Mouse (Mus musculus) kidney, embryonic 15.5 days (tissue): ENCODE data around the gene Sox8. TPM values are rescaled to one million over a fixed set of nuclear protein-coding genes. Genes with fewer than 3 reads are reported as not detected.
A peak's percentile ranks its signal among the peaks of the same experiment; 100 is the strongest.

ENCODE experiments used
- ATAC-seq: fragments of 200-750 bp; cut with Nextera tagmentation; replicated peaks from 2 replicates; pipeline ENCODE4 v1.8.0; 2017; ENCODE audit warnings: moderate TSS enrichment; ENCODE audit not compliant: low FRiP score
- H3K27ac ChIP-seq: fragments of 300-500 bp; sonication (generic); 2 replicates; pipeline ENCODE4 v1.5.1; 2015; ENCODE audit warnings: mild to moderate bottlenecking, inconsistent platforms
- H3K27me3 ChIP-seq: fragments of 300-500 bp; sonication (generic); 2 replicates; pipeline ENCODE4 v1.6.1; 2015; ENCODE audit warnings: inconsistent platforms
- H3K36me3 ChIP-seq: fragments of 300-500 bp; sonication (generic); 2 replicates; pipeline ENCODE4 v1.6.1; 2015; ENCODE audit warnings: inconsistent platforms
- H3K4me1 ChIP-seq: fragments of 300-500 bp; sonication (generic); 2 replicates; pipeline ENCODE4 v1.6.1; 2015; ENCODE audit warnings: inconsistent platforms
- H3K4me2 ChIP-seq: fragments of 300-500 bp; sonication (generic); 2 replicates; pipeline ENCODE4 v1.6.1; 2015; ENCODE audit warnings: moderate library complexity, mild to moderate bottlenecking, inconsistent platforms
- H3K4me3 ChIP-seq: fragments of 300-500 bp; sonication (generic); replicated peaks from 2 replicates; pipeline ENCODE4 v1.5.1; 2015; ENCODE audit warnings: mild to moderate bottlenecking, inconsistent platforms
- H3K9ac ChIP-seq: fragments of 300-500 bp; sonication (generic); 2 replicates; pipeline ENCODE4 v1.6.1; 2015; ENCODE audit warnings: mild to moderate bottlenecking, inconsistent platforms
- H3K9me3 ChIP-seq: fragments of 300-500 bp; sonication (generic); replicated peaks from 2 replicates; pipeline ENCODE4 v1.6.1; 2016; ENCODE audit warnings: inconsistent platforms
- WGBS: fragments of 180-500 bp; shearing (Covaris S2); methylation state at CpG from one replicate; pipeline ENCODE4 v1.1.7; 2015; ENCODE audit warnings: mixed read lengths; 5-methylcytosine and 5-hydroxymethylcytosine counted together
- polyA plus RNA-seq: library from polyadenylated mRNA; unstranded; fragments of >200 nt; fragmentation: Nextera tagmentation; extraction: Ambion mirVana; gene quantifications from 2 replicates; pipeline ENCODE4 v1.2.1, GENCODE M21; 2015

The Sox8 gene
- 5.1 and 5.9 TPM in 2 replicates for polyA plus RNA-seq

GRCm38 (mm10) chr17:25570648-25571452 lies at the start of gene Sox8:
Sox8 (minus strand) TSS chr17:25570686.
- under 1% methylated on average over 61 of the region's 61 CpGs for WGBS

GRCm38 (mm10) chr17:25618508-25619056 lies 48.1 kb upstream of the Sox8 start:
- Histone ChIP-seq H3K4me2 (no peak overlapping the region), H3K4me1 (peaks cover 5% of the 10 kb centered on the region), H3K36me3 (peaks cover 26% of the 10 kb centered on the region), H3K27me3 (no peaks in the 10 kb centered on the region), H3K9ac (no peak overlapping the region), H3K4me3 (no peak overlapping the region), H3K27ac (no peak overlapping the region), H3K9me3 (no peaks in the 10 kb centered on the region)
- no peak for ATAC-seq
- WGBS: 57% methylated on average over 16 of the region's 16 CpGs

More at GRCm38 (mm10) chr17:25570648-25571452, at the start of gene Sox8:
- Histone ChIP-seq H3K9me3 (no peaks in the 10 kb centered on the region), H3K4me2 (peak within 1 kb of the TSS; percentile 96), H3K4me1 (peaks cover 38% of the 10 kb centered on the region), H3K27me3 (peaks cover 65% of the 10 kb centered on the region), H3K9ac (peak within 1 kb of the TSS; percentile 56), H3K36me3 (no peaks in the 10 kb centered on the region), H3K4me3 (peak within 1 kb of the TSS; percentile 53), H3K27ac (peak within 1 kb of the TSS; percentile 54)
- ATAC-seq: peak; percentile 87

GRCm38 (mm10) chr17:25614723-25615510 lies 44.4 kb upstream of the Sox8 start:
- H3K4me2 ChIP-seq: no peak overlapping the region
- H3K36me3 ChIP-seq: peaks cover 32% of the 10 kb centered on the region
- 90% methylated on average over 10 of the region's 10 CpGs for WGBS
- H3K9me3 ChIP-seq: no peaks in the 10 kb centered on the region
- no peak for ATAC-seq
- no peak overlapping the region for H3K4me3 ChIP-seq
- H3K4me1 ChIP-seq: peaks cover 24% of the 10 kb centered on the region
- no peaks in the 10 kb centered on the region for H3K27me3 ChIP-seq
- no peak overlapping the region for H3K27ac ChIP-seq
- H3K9ac ChIP-seq: no peak overlapping the region

GRCm38 (mm10) chr17:25613323-25613722 lies 42.8 kb upstream of the Sox8 start:
- Histone ChIP-seq H3K4me3 (no peak overlapping the region), H3K27ac (no peak overlapping the region), H3K4me2 (no peak overlapping the region), H3K36me3 (peaks cover 32% of the 10 kb centered on the region), H3K9ac (no peak overlapping the region), H3K9me3 (no peaks in the 10 kb centered on the region), H3K4me1 (peaks cover 35% of the 10 kb centered on the region), H3K27me3 (no peaks in the 10 kb centered on the region)
- ATAC-seq: no peak
- WGBS: 92% methylated on average over 6 of the region's 6 CpGs

- no peak overlapping the region for H3K4me3 ChIP-seq
- peaks cover 32% of the 10 kb centered on the region for H3K36me3 ChIP-seq
- no peaks in the 10 kb centered on the region for H3K9me3 ChIP-seq
- no peak for ATAC-seq
- H3K4me1 ChIP-seq: peaks cover 36% of the 10 kb centered on the region
- H3K4me2 ChIP-seq: no peak overlapping the region
- no peaks in the 10 kb centered on the region for H3K27me3 ChIP-seq
- 77% methylated on average over 9 of the region's 9 CpGs for WGBS
- no peak overlapping the region for H3K27ac ChIP-seq
- H3K9ac ChIP-seq: no peak overlapping the region
These were observed 42.1 kb upstream of the Sox8 start for GRCm38 (mm10) chr17:25612537-25612936.

- 49% methylated on average over 9 of the region's 9 CpGs for WGBS
- Histone ChIP-seq H3K9me3 (no peaks in the 10 kb centered on the region), H3K4me1 (peaks cover 36% of the 10 kb centered on the region), H3K27me3 (no peaks in the 10 kb centered on the region), H3K4me2 (no peak overlapping the region), H3K36me3 (peaks cover 28% of the 10 kb centered on the region), H3K4me3 (no peak overlapping the region), H3K9ac (no peak overlapping the region), H3K27ac (no peak overlapping the region)
- 0 out of 2 replicates have a peak, but pooled peaks have one; percentile 23 for ATAC-seq
These were observed 39.7 kb upstream of the Sox8 start for GRCm38 (mm10) chr17:25610151-25610550.

- no peaks in the 10 kb centered on the region for H3K27me3 ChIP-seq
- peaks cover 21% of the 10 kb centered on the region for H3K36me3 ChIP-seq
- H3K4me3 ChIP-seq: no peak overlapping the region
- peaks cover 36% of the 10 kb centered on the region for H3K4me1 ChIP-seq
- H3K9ac ChIP-seq: no peak overlapping the region
- 63% methylated on average over 3 of the region's 3 CpGs for WGBS
- H3K27ac ChIP-seq: 0 out of 2 replicates have a peak overlapping the region, but pooled peaks have one; percentile 2
- no peak for ATAC-seq
- H3K9me3 ChIP-seq: no peaks in the 10 kb centered on the region
- no peak overlapping the region for H3K4me2 ChIP-seq
These were observed 39.0 kb upstream of the Sox8 start for GRCm38 (mm10) chr17:25609506-25609828.

- Histone ChIP-seq H3K36me3 (peaks cover 16% of the 10 kb centered on the region), H3K4me3 (no peak overlapping the region), H3K27me3 (no peaks in the 10 kb centered on the region), H3K4me1 (peaks cover 39% of the 10 kb centered on the region), H3K4me2 (no peak overlapping the region), H3K9me3 (no peaks in the 10 kb centered on the region), H3K9ac (no peak overlapping the region), H3K27ac (no peak overlapping the region)
- ATAC-seq: 0 out of 2 replicates have a peak, but pooled peaks have one; percentile 21
- 56% methylated on average over 10 of the region's 10 CpGs for WGBS
These were observed 38.5 kb upstream of the Sox8 start for GRCm38 (mm10) chr17:25608821-25609505.

- 82% methylated on average over 11 of the region's 11 CpGs for WGBS
- H3K4me2 ChIP-seq: no peak overlapping the region
- H3K27ac ChIP-seq: no peak overlapping the region
These were observed 37.8 kb upstream of the Sox8 start for GRCm38 (mm10) chr17:25608137-25608785.

GRCm38 (mm10) chr17:25604234-25604633 lies 33.7 kb upstream of the Sox8 start:
- no peaks in the 10 kb centered on the region for H3K27me3 ChIP-seq
- H3K9me3 ChIP-seq: no peaks in the 10 kb centered on the region
- ATAC-seq: no peak
- no peak overlapping the region for H3K9ac ChIP-seq
- H3K27ac ChIP-seq: no peak overlapping the region
- 28% methylated on average over 5 of the region's 5 CpGs for WGBS
- H3K4me3 ChIP-seq: no peak overlapping the region
- no peak overlapping the region for H3K4me2 ChIP-seq
- no peaks in the 10 kb centered on the region for H3K36me3 ChIP-seq
- peaks cover 20% of the 10 kb centered on the region for H3K4me1 ChIP-seq

More at GRCm38 (mm10) chr17:25608137-25608785, 37.8 kb upstream of the Sox8 start:
- H3K36me3 ChIP-seq: peaks cover 9% of the 10 kb centered on the region
- no peak overlapping the region for H3K4me3 ChIP-seq
- no peaks in the 10 kb centered on the region for H3K27me3 ChIP-seq
- no peak overlapping the region for H3K9ac ChIP-seq
- H3K9me3 ChIP-seq: no peaks in the 10 kb centered on the region
- ATAC-seq: no peak
- H3K4me1 ChIP-seq: peaks cover 46% of the 10 kb centered on the region

GRCm38 (mm10) chr17:25602366-25602765 lies 31.9 kb upstream of the Sox8 start:
- Histone ChIP-seq H3K27ac (no peak overlapping the region), H3K4me3 (no peak overlapping the region)
- 68% methylated on average over 8 of the region's 8 CpGs for WGBS

More at GRCm38 (mm10) chr17:25602366-25602765, 31.9 kb upstream of the Sox8 start:
- H3K27me3 ChIP-seq: no peaks in the 10 kb centered on the region
- no peak overlapping the region for H3K4me2 ChIP-seq
- H3K9me3 ChIP-seq: no peaks in the 10 kb centered on the region
- ATAC-seq: no peak
- peaks cover 10% of the 10 kb centered on the region; the same call in 1 of the 2 replicates for H3K4me1 ChIP-seq
- H3K36me3 ChIP-seq: no peaks in the 10 kb centered on the region
- no peak overlapping the region for H3K9ac ChIP-seq
